Mouse (Mus musculus): ENCODE data around the gene Kcnab2.

DNA sequence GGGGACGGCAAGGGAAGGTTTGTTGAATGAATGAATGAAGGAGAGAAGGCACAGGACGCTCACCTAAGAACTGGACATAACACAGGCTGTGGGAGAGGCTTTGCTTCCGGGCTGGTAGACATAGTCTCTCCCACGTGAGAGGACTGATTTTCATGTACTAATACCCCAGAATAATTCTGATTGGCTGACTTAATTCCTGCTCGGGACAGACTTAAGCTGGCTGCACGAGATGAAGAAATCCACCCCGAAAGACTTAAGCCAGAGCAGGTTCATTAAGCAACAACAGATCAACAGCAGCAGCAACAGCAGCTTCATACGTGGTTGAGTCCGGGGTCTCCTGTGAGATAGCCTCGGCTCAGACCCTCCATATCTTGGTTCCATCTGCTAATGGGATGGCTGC, 10.4 kb upstream of the Kcnab2 start:
- no peak for TF ChIP-seq CTCF (IDR thresholded peaks at IDR 0.05)
- no peak for TF ChIP-seq EP300 (IDR thresholded peaks at IDR 0.05; ENCODE audit: insufficient read depth, low read depth, low read length)
